Mouse (Mus musculus): ENCODE measurements at regions not wholly inside any gene's neighbourhood (a gene's known extent, or its start where the extent isn't known, plus 50 kb on each side); places are given as distances from the start of the nearest gene placed in this dataset.
A peak's percentile ranks its signal among the peaks of the same experiment; 100 is the strongest.

DNA sequence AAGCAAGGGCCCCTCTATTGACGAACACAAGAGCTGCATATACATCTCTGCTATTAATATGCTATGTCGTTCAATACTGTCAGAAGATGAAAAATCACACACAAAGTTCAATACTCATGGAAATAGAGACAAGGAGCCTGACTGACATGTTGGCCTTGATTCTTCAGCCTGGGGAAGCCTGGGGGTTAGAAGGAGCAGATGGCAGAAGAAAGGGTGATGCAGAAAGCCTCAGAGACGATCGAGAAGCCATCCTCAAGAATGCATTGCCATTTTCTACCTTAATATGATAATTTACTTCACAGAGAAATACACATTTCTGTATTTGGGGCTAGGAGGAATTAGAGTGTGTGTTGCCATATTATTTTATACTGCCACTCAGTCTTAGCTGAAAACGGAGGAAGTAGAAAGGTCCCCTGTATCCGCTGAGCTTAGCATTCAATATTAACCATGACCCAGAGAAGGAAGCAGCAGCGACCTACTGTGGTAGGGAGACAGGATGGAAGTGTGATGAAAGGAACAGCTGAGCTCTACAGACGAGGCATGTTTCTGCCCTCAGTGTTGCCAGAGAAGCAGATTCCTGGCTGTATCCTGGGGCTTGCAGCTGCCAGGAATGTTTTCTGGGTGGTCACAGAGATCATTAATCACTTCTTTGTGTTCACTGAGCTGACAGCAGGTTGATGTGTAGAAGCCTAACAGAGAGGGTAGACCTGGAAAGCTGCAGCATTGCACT, 105.2 kb downstream of the Lrig3 start:
- peak; percentile 1 for DNase-seq (ENCODE audit: low read depth, low spot score)

DNA sequence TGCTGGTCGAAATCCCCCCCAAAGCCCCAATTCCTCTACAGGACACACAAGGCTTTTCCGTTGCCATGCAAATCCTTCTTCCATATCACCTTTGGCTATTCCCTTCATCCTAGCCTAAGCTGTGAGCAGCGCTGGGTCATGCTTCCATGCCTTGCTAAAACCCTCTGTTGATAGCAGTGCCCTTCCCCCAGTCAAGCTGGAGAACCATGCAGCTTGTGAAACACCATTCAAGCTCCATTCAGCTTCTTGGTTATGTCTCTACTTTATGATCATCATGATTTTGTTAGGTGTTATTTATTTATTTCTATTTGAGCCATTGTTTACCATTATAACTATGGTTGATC, 105.7 kb downstream of the Lrig3 start:
- DNase-seq (ENCODE audit: low read depth, low spot score), result no peak

DNA sequence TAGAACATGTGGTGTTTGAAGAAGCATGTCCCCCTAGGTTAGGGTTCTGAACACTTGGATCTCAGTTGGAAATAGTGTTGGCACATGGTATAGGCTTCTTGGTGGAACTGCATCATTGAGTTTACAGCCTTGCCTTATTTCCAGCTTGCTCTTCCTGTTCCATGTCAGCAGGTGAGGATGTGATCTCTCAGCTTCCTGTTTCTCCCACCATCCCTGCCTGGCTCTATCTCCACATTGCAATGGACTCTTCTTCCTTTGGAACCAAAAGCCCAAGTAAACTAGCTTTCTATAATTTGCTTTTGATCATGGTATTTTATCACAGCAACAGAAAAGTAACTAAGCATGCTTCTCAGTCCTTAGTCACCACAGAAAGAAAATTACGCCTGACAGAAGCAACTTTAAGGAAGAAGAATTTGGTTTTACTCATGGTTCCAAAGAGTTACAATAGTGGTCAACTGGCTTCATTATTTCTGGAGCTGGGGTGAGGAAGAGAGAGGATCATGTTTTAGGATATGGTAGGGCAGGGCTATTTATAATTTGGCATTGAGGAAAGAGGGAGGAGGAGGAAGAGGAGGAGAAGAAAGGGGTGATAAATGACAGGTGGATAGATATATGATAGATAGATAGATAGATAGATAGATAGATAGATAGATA, 111.5 kb downstream of the Lrig3 start:
- DNase-seq (ENCODE audit: low read depth, low spot score), result no peak

GRCm38 (mm10) chr10:126082576-126082975, 116.6 kb downstream of the Lrig3 start:
- DNase-seq (ENCODE audit: low read depth, low spot score), result no peak

- peak; percentile 34 for DNase-seq (ENCODE audit: low read depth, low spot score)
Observed at GRCm38 (mm10) chr10:126086684-126087083, 120.7 kb downstream of the Lrig3 start.

GRCm38 (mm10) chr10:126094238-126094880, 128.4 kb downstream of the Lrig3 start:
- DNase-seq (ENCODE audit: low read depth, low spot score), result no peak

- DNase-seq (ENCODE audit: low read depth, low spot score), result no peak
Observed at GRCm38 (mm10) chr10:126097896-126098295, 131.9 kb downstream of the Lrig3 start.

GRCm38 (mm10) chr10:126102876-126103275, 136.9 kb downstream of the Lrig3 start:
- no peak for DNase-seq (ENCODE audit: low read depth, low spot score)

GRCm38 (mm10) chr10:126113106-126113505, 147.1 kb downstream of the Lrig3 start:
- DNase-seq (ENCODE audit: low read depth, low spot score), result no peak

GRCm38 (mm10) chr10:126115386-126115785, 149.4 kb downstream of the Lrig3 start:
- DNase-seq (ENCODE audit: low read depth, low spot score), result no peak

- DNase-seq (ENCODE audit: low read depth, low spot score), result no peak
Observed at GRCm38 (mm10) chr10:126121626-126122025, 155.7 kb downstream of the Lrig3 start.

- DNase-seq (ENCODE audit: low read depth, low spot score), result no peak
Observed at GRCm38 (mm10) chr10:126122504-126122903, 156.5 kb downstream of the Lrig3 start.

DNA sequence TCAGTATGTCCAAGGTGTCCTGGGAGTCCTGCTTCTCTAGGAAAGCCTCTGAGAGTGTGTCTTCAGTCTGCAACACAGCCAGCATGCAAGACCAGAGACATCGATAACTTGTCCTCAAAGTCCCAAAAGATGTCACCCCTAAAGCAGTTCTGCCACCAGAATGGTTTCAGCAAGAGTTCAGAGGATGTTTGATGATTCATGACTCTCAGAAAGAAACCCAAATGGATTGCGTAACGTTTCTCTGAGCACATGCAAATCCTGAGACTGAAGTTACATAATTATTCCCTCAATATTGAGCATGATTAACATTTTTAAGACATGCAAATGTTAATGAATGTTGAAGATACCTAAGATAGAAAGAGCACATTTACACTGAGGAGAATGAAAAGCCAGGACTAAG, 167.2 kb downstream of the Lrig3 start:
- DNase-seq (ENCODE audit: low read depth, low spot score), result peak; percentile 30

- no peak for DNase-seq (ENCODE audit: low read depth, low spot score)
Observed at GRCm38 (mm10) chr10:126133957-126134356, 168.0 kb downstream of the Lrig3 start.

DNA sequence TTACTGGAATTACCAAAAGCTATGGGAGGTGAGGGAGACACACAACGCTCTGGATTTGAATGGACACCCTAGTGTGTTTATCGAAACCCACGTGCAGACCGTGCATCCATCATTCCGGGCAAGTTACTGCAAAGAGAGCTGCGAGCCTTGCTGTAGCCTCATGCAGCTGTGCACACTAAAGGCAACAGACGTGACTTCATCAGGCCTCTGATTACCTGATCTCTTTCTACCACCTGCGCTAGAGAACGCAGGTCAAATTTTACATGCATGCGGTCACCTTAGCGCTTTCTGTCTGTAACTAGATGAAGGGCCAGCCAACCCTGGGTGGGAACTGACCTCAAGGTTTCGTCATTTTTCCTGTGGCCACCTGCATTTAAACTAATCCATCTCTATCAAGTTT, 172.6 kb downstream of the Lrig3 start:
- no peak for DNase-seq (ENCODE audit: low read depth, low spot score)

- DNase-seq (ENCODE audit: low read depth, low spot score), result peak; percentile 29
Observed at GRCm38 (mm10) chr10:126141586-126141985, 175.6 kb downstream of the Lrig3 start.

- peak; percentile 65 for DNase-seq (ENCODE audit: low read depth, low spot score)
Observed at GRCm38 (mm10) chr10:126143833-126144232, 177.9 kb downstream of the Lrig3 start.

- peak; percentile 12 for DNase-seq (ENCODE audit: low read depth, low spot score)
Observed at GRCm38 (mm10) chr10:126144609-126145202, 178.7 kb downstream of the Lrig3 start.

DNA sequence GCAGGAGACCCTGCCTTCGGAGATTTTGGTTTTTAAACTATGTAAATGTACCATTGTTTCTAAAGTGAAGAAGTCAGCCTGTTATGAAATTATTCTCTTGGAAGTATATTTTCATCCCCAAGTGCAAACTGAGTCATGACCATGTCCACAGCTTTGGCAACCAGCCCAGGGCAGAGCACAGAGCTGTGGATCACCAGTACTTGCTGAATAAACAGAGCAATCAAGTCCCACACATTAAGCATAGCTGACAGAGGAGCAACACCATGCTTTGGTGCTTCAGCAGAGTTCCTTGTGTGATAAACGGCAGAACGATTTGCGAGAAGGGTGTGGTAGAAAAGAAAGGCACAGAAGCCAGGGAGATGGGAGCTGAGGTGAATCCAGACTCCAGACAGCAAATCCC, 191.3 kb downstream of the Lrig3 start:
- peak; percentile 47 for DNase-seq (ENCODE audit: low read depth, low spot score)

GRCm38 (mm10) chr10:126165215-126165614, 199.2 kb downstream of the Lrig3 start:
- no peak for DNase-seq (ENCODE audit: low read depth, low spot score)

DNA sequence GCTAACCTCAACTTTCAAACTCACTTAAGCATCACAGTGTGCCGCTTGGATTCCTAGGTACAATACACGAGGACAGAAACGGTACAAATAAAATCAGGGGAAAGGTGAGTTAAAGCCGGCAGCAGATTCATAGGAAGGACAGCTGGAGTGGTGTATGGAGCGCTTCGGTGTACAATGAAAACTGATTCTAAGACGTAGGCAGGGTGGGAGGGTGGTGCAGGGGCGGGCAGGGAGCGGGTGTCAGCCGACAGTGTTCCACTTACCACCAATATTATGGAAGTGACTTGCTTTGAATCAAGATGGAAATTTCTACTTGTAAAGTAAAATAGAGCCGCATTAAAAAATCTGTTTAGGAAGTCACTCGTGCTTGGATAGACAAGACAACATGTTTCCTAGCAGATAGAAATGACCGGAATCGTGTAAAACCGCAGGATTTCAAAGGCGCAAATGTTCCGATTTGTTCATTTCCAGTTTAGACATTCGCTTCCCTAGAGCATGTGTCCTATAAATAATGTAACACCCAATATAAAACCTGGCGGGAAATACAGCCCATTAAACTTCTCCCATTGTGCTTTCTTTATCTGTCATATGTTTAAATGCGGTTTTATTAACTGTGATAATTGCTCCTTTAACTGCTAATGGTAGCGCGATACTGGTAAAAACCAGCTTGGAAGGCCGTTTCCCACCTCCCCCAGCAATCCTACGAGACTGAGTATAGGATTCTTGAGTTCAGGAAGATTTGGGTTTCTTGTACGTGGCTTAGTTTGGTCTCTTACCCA, 203.3 kb downstream of the Lrig3 start:
- no peak for DNase-seq (ENCODE audit: low read depth, low spot score)

GRCm38 (mm10) chr10:126169874-126170163, 203.9 kb downstream of the Lrig3 start:
- DNase-seq (ENCODE audit: low read depth, low spot score), result peak; percentile 28
